Mouse (Mus musculus) frontal cortex, adult (tissue): ENCODE data around the gene Ociad1.

Experiments
- ATAC-seq: cut with Nextera tagmentation; 2 replicates; pipeline ENCODE4 v1.9.2; 2017; ENCODE audit warnings: mild to moderate bottlenecking, moderate library complexity, mixed read lengths; ENCODE audit not compliant: low TSS enrichment

The Ociad1 gene

DNA sequence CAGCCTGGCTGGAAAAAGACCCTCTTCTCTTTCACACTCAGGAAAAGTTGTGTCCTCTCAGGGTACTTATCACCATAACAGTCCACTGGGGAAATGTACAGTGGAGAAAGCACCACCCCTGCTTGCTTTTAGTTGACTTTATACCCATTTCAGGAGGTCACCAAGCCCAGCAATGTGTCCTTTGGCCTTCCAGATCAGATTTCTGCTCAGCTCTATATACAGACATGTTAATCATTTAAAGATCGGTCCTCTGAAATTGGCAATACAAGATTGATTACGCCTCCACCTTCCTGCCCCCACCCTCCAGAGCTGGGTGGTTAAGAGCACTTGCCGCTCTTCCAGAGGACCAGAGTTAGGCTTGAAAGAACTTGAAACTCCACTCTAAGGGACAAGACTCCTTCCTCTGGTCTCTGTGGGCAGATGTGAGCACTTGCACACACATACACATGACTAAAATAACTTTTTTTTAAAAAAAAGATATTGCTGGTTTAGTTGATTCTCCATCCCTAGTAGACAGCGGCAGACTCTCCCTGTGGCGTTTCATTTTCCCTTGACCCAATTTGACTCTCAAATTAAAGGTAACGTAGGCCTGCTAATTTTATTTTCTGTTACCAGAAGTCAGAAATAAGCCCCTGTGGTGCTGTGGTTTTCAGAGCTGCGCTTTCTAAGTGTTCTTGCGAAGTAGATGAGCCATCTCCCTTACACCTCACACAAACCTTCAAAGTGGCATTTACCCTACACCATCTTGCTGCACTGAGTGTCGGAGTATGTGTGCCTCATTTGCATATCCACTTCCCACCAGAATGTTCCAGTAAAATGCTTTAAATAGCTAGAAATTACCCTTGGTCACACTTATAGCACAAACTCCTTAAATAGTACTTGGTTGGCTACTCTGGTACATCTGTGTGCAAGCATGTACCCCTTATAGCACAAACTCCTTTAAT lies 47.5 kb downstream of the Ociad1 start:
- ATAC-seq: peak; percentile 38

DNA sequence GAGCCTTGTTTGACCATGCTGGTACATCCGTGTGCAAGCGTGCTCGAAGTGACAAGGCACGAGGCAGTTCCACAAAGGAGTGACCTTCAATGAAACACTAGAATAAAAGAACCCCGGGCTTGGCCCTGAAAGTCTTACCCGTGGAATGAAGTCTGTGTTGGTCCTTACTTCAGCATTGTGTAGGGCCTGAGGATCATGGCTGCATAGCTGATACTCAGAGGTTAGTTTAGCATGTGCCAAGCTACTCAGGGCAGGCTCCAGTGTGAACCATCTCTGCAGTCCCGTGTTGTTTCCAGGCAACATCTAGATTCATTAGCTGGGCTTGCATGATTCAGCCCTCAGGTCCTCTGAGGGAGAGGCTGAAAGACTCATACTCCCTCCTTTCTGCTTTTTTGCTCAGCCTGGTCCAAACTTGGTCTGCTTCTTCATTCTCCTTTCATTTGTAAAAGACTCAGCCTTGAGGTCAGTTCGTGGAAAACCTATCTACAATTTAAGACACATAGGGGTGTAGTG lies 48.2 kb downstream of the Ociad1 start, which contains the start of gene Ociad2:
TSS of gene Ociad2 (minus strand) at position 306 of the 513 bp plus-strand sequence.
- ATAC-seq: no peak

DNA sequence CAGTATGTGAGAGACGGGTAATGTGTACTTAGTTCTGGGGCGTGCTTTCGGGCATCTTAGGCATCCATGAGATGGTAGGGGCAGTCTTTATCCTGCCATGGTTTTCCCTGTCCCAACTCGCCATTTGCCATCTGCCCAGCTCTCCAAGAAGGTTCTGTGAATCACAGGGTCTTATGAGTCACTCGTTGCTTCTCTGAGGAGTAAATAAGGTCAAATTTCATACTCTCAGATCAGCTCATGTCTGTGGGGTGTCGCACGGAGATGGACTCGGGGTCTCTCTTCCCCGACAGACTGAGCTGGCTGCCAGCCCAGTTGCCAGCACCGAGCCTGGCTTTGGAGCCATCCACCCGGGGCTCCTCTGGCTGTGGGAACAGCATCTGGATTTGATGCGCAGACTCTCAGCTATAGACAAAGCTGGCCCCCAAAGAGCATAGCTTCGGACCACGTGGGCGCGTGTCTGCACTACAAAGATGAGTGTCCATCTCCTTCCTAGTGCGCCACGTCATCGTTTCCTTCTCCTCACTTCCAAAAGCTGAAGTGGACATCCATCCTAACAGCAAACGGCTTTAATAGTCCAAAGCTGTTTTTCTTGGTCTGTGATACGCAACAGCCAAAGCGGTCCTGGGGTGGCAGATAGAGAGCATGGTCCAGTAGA lies 50.2 kb downstream of the Ociad1 start:
- no peak for ATAC-seq

DNA sequence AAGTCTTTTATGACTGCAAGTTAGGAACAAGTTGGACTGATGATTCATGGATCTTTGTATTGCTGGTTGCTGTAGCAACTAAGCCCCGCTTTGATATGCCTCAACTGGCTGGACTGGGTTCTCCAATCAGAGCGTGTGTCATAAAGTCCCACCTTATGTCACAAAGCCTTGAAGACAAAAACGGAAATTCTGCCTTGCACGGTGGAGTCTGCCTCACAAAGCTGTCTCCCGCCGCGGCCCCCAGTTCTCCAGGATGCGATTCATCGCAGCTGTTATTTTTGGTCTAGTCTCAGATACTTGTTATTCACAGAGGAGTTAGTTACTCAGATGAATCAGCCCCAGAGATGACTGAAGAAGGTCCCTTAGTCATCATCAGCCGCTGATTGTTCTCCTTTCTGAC lies 51.7 kb downstream of the Ociad1 start:
- ATAC-seq: peak; percentile 81

DNA sequence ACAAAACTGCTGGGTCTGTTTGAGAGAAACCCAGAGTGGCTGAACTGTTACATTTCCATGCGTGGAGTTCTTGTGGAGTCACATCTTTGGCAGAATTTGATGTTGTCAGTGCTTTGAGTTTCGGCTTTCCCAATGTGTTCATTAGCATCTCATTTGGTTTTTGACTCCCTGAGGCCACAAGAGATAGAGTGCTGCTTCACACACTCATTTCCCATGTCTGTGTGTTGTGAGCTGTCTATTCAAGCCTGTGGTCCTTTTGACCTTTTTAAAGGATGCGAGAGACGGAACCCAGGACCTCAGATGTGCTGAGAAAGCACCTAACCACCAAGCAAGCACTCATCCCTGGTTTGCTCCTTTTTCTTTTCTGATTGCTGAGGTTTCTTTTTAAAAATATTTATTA lies 52.7 kb downstream of the Ociad1 start:
- no peak for ATAC-seq

DNA sequence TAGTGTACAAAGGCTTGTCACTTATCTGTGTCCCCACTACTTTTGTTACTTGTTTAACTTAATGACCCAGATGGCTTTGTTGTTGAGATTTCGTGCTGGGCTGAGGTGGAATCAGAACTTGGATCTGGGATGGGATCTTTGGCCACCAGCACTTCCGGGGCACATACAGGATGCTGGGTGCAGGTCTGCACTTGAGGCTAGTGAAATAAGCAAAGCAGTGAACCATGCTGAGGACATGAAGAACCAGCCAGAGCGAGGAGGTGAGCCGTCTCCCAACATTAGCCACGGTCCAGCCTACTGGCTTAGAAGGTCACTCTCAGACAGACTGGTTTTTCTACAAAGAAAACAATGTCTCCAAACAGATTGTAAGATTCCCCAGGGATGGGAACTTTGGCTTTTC lies 56.9 kb downstream of the Ociad1 start:
- ATAC-seq: no peak

DNA sequence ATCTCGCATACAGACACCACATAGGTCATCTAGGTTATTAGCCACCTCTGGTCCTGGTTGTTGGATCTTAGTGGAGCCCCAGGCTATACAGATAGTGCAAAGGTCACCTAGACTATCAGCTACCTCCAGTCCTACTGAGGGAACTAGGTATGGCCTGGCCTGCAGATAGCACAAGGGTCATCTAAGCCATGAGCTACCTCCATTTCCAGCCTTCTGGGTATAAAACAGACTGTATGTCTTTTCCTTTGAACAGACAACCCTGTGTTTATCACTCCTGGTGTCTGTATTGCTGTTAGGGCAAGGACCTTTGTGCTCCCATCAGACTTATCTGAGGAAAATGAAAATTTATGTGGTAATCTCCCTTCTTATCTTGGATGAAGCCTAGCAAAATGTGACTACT lies 59.2 kb downstream of the Ociad1 start:
- ATAC-seq: no peak

DNA sequence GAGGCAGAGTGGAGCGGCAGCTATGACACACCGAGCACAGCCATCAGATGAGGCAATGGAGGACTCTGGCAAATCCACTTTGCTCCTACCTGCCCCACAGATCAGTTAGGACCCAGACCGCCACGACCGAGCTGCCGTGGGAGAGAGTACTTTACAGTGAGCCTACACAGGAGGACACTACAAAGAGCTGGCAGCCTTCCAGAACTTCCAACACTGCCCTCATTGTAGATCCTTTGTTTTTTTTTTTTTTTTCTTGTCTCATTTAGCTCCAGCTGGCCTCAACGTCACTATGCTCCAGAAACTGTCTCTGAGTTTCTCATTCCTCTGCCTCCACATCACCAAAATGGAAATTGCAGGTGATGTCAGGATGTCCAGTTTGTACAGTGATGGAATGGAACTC lies 60.9 kb downstream of the Ociad1 start:
- peak; percentile 75 for ATAC-seq

DNA sequence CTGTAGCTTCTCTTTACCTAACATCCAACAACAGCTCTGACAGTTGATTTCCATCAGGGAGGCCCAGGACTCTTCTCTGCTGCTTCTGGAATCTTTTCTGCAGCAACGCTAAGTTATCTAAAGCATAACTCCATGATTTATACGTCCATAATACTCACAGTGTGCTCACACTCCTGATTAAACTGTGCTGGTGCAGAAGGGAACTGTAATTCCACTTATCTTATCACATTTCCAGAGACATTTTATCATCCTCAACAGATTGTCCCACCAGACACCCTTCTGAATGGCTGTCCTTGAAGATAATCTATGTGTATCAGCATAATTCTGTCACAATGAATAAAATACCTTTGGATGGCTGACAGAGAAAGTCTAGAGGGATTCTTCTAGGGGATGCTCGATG lies 61.4 kb downstream of the Ociad1 start:
- peak; percentile 18 for ATAC-seq

DNA sequence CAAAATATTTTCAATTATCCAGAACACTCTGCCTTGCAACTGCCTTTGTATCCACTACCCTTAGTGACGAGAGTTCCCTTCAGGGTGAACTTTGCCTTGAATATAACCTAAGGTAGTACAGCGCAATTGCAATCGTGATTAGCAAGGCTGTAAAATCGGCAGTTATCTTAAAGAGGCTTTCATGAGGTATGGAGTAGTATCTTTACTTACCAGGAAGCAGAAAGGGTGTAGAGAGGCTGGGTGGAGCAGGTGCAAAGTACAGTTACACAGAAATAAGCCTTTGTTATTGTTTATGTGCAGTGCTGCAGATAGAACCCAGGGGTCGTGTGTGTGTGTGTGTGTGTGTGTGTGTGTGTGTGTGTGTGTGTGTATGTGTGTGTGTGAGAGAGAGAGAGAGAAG lies 62.8 kb downstream of the Ociad1 start:
- ATAC-seq: no peak

DNA sequence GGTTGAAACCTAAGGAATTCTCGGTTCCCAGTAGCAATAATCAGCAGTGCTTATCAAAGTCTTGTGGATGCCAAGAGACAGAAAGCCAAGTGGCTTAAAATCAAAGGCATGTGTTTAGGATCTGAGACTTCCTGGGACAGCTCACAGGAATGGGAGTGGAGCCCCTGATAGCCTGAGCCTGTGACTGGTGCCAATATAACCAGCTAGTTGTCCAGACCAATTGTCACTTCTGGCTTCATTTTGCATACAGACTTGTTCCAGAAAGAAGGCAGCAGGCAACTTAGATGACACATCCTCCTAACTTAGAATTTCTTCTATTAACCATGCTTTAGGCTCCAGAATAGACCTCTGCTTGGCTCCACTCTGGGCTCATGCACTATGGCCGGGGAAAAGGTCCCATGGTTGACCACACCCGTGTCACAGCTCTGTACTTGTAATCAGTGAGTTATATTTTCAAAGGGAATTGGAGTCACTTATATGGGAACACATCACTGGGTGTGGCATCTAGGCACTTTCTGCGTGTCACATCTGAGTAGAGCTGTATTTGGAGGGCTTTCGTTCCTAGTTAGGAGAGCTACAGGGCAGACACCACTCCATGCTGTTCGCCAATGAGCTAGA lies 66.7 kb downstream of the Ociad1 start:
- peak; percentile 22 for ATAC-seq

DNA sequence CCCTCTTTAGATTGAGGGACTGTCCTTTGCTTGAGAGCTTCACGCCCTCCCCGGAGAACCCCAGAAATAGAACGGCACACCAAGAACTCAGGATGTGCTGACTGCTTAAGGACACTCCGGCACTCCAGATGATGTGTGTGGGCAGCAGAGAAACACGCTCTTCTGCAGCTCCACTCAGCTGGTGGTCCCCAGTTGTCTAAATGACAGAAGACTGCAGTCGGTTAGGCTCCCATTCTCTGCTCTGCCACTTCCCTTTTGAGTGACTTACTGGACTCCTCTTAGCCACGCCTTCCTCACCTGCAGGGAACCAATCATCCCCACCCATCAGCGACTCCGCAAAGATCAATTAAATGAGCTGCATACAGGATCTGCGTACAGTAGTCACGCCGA lies 67.2 kb downstream of the Ociad1 start:
- ATAC-seq: peak; percentile 87

DNA sequence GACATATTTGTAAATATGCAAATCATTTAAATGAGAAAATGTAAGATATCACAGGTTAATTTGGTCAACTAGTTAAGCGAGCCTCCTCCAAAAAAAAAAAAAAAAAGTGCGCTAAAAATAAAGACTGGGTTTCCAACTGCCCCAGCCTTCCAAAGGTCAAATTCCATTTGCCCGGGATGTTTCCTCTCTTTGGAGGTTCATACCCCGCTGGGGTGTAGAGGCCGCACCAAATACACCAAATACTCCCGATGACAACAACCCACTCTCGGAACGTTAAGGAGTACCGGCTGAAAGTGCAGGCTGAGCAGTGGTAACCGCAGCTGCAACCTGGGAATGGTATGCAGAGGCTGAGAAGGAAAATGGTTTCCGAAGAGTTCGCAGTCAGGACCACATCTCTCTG lies 67.7 kb downstream of the Ociad1 start:
- ATAC-seq: no peak

DNA sequence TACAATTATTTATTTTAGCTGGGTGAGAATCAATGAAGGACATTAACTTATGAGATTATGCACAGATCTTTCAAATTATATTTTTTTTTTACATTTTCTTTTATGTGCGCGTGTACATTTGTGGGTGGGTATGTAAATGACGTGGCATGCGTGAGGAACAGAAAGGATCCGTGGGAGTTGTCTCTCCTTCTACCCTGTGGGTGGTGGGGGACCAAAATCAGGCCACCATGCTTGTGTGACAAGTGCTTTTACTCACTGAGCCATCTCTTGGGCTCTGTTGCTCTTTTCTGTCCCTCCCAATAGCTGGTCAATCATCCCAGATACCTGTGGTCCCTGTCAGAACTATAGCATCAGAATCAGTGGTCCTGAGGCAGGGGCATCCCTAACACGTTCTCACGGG lies 69.8 kb downstream of the Ociad1 start:
- peak; percentile 57 for ATAC-seq

DNA sequence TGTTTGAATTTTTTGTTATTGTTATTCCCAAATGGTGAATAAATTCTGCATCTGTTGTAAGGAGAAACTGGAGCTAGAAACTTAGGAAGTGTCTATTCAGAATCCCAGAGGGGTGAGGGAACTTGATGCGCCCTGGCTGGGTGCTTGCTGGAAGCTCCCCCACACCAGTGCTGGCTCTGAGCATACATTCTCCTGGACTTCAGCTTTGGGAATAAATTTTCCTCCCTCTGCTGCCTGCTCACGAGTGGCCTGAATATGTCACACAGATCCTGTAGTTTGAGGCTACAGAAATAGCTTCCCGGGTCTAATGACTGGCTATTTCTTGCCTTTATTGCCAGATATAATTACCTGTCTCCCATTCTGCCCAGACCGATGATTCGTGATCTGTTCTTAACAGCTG lies 70.2 kb downstream of the Ociad1 start:
- peak; percentile 15 for ATAC-seq
